In genomic region chr9:41592101-41592500, GRCm38 (mm10) we compare ENCODE assay signal across 14 mouse cellular contexts.
"Had no signal": no experiment of that assay in that cellular context is flagged by ENCODE, and none has a peak within 500 bp of the region (broad histone marks: within the 10 kb centered on the region; RNA-seq: fewer than 3 reads in every experiment).

No protein-coding gene starts in this region.

- H3K4me3 ChIP-seq: kidney, embryonic 15.5 days; left cerebral cortex, adult 2 months; limb, embryonic 10.5 days; liver, embryonic 15.5 days; myocyte; neural tube, embryonic 15.5 days had no signal

- H3K9me3 ChIP-seq: kidney, embryonic 15.5 days; limb, embryonic 10.5 days; liver, embryonic 15.5 days; neural tube, embryonic 15.5 days had no signal

- H3K9ac ChIP-seq: kidney, embryonic 15.5 days; liver, embryonic 15.5 days; neural tube, embryonic 15.5 days had no signal

- H3K27ac ChIP-seq: kidney, embryonic 15.5 days; left cerebral cortex, adult 2 months; limb, embryonic 10.5 days; liver, embryonic 15.5 days had no signal

- H3K36me3 ChIP-seq: liver, embryonic 15.5 days had no signal

- H3K4me2 ChIP-seq: kidney, embryonic 15.5 days; liver, embryonic 11.5 days; liver, embryonic 15.5 days; neural tube, embryonic 15.5 days had no signal

- H3K27me3 ChIP-seq: kidney, embryonic 15.5 days; liver, embryonic 15.5 days; neural tube, embryonic 15.5 days had no signal

- DNase-seq: kidney, postnatal 25 days; lung, adult 2 months; lung, postnatal 4 days; right cerebral cortex, adult 18-20 months; right cerebral cortex, postnatal 25 days; thymus, postnatal 36 days had no signal

- H3K4me1 ChIP-seq: limb, embryonic 10.5 days; liver, embryonic 15.5 days had no signal

- ATAC-seq: lung, postnatal 0 days had no signal
